Mouse (Mus musculus) heart, adult 11 months (tissue): ENCODE measurements around the gene Neurl3.

Experiments
- DNase-seq: peaks from one replicate; pipeline ENCODE4 v3.0.0; 2022

Neurl3 gene

DNA sequence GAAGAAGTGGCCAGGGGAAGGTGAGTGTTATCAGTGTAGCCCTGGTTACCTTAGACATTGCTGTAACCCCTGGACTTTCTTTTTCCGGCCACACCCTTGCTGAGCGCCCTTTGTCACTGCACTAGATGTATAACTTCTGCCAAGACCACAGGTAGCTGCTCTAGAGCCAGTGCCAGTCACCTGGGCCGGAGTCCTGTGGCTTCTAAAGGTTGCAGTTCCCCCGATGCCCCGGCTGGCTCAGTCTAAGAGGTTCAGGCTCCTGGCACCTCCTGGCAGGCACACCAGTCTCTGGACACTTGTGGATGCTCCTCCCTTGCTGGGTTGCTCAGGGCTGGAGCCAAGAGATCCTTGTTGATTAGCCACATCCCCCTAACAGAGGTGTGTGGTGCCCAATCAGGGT lies at the start of gene Neurl3:
TSS of gene Neurl3 (minus strand) at position 225 of the 400 bp plus-strand sequence.
- peak; percentile 84 for DNase-seq

DNA sequence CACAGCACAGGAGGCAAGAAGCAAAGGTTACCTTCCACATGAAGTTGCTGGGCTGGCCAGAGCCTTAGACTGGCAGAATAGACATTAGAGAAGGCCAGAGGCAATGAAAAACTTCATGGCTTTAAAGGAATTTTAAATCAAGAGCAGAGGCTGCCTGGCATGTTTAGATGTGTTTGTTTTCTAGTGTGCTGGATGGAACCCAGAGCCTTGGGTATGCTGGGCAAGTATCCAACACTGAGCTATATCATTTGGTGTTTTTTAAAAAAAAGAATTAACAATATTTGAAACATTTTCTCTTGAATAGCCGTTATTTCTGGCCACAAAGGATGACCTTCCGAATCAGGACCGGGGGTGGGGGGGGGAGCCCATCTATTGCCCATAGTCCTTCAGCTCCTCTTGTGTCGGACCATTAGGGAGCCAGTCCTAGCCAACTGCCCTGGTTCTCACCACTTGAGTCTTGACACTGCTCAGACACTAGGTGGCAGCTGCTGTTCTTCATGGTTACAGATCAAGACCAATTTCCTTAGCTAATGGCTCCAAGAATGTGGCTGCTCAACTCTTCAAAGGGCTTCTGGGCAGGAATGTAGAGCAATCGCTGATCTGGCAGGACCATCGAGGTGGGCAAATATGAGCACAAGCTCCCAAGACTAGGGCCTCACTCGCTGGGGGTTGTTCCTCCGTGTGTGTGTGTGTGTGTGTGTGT lies 49.4 kb upstream of the Neurl3 start:
- peak; percentile 95 for DNase-seq

DNA sequence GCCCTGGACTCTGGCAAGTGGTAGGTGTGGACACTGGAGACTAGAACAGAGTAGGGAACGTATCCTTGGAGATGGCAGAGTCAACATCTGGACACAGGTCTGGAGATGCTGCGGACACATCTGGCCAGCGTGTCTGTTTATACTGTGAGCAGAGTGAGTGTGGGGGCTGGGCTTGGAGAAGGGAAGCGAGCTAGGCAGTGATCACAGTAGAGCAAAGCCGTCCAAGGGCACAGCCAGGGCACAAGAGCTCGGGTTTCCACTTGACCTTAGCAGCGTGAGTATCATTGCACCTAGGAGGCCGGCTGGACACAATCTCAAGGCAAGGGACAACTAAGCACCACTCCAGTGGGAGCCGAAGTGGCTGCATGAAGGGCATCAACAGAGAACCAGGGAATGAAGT lies 48.6 kb upstream of the Neurl3 start:
- no peak for DNase-seq

DNA sequence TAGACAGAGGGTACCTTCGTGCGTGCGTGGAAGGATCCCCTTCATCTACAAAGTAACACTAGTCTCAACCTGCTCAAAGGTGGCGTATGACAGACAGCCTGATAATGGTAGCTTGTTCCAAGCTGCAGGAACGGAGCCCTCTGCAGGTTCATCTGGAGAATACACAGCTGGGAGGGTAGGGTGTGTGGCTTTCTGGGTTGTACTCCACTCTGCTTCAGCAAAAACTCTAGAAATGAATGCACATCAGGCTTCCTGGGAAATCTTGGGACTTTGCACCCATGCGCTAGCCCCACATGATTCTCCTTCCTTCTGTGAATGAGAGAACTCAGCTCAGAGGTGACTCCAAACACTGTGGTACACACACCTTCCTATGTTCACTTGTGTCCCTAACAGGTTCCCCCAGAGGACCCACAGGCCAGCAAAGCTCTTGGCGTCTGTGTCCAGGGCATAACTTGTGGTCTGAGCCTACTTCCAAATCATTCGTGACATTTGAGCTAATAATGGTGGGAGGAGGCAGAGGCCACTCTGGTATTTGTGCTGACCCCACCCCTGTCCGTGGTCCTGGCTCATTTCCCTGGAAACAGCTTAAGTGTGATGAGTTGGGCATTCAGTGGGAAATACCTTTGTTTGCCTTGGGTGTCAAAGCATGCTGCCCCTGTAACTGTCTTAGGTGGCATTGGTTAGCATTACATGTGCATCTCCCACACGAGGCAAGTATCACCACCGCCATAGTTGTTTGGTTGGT lies 47.5 kb upstream of the Neurl3 start:
- DNase-seq, result no peak

DNA sequence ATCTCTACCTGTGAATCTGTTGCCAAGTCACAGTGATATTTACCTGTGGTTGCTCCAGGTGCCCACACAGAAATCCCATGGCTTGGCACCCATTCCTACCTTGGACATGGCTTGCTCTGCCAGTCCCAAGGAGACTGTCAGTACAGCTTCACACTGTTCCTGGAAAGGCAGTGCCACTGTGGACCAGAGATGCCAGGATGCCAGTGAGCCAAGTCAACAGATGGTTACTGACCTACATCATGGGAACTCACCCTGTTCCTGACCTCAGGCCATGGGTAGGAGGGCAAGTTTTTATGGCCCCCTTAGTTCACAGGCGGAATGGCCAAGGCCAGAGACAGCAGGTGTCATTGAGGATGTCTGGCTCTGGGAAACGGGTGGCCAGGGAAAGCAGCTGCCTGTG lies 46.7 kb upstream of the Neurl3 start:
- no peak for DNase-seq

DNA sequence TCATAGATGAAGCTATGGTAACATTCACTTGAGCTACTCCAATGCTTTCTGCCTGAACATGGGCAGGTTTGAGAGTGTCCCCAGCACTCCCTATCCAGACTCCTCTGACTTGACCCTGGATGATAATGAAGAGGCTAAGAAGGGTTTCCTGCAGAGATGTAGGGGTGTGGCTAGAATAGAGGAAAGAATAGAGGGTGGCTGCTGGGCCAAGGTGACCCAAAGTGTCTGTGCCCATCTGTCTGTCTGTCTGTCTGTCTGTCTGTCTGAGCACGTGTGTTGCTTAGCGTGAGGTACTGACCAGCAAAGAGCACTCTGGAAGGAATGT lies 41.3 kb upstream of the Neurl3 start:
- DNase-seq, result no peak

DNA sequence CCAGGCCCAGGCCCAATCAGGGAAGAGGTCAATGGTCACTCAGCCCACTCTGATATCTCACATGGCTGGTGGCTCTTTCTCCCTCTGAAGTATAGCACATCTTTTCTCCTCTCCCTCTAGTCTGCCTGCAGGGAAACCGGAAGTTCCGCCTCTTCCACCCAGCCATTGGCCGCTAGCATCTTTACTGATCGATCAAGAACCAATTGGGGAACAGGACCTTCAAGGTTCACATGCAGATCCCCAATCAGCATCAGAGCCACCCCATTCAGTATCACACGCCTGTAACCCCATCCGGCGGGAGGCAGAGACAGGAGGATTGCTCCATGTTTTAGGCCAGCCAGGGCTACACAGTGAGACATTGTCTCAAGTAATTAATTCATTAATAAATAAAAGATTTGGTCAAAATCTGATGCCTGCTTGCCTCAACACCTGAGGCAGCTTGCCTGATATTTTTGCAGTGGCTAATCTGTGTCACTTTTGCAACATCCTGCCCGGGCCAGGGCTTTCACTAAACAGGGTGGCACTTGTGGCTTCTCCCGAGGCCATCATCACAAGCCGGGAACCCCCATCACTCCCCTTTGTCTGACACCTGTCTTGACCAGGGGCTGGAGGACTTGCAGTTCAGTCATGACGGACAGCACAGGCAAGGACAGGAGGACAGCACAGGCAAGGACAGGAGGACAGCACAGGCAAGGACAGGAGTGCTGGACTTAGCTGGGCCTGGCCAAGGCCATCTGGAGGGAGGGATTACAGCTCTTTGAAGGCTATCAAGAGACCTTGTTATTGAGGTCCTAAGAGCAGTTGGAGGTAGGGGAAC lies 40.7 kb upstream of the Neurl3 start:
- DNase-seq, result no peak

DNA sequence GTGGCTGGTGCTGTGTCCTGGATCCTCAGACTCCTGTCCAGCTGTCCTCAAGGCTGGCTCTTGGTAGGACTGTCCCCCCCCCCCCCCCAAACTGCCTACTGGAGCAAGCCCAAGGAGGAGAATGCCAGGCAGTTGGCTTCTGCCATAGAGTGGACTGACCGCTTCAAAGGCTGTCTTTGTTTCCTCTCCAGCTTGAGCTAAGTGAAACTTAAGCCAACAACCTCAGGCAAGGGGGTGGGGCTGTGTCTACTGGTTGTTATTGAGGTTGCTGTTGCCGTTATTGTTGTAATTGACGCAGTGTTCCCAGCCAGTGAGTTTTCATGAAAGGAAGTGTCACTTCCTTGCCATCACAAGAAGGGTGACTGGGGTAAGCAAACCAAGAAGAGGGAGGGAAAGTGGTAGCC lies 35.0 kb upstream of the Neurl3 start:
- DNase-seq, result peak; percentile 96

DNA sequence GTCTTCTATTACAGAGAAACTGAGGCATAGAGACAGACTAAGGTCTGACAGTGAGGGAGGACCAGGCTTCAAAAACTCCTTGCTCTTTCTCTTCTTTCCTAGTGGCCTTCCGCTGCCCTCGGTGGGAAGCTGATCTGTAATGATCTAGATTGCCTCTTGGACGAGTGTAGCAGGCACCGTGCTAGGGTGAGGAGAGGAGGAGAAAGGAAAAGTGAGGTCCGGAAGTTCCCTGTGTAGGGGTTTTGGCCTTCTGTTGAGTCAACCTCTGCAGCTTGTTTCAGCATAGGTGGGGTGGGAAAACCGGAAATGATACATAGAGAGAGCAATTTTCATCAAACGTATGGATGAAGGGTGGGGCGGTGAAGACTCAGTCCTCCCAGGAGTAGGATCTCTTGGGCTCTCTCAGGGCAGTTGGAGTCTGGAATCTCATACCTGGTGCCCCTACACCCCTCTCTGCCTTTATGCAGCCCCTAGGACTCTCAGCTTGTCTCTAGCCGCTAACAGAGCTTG lies 34.5 kb upstream of the Neurl3 start:
- DNase-seq, result no peak

DNA sequence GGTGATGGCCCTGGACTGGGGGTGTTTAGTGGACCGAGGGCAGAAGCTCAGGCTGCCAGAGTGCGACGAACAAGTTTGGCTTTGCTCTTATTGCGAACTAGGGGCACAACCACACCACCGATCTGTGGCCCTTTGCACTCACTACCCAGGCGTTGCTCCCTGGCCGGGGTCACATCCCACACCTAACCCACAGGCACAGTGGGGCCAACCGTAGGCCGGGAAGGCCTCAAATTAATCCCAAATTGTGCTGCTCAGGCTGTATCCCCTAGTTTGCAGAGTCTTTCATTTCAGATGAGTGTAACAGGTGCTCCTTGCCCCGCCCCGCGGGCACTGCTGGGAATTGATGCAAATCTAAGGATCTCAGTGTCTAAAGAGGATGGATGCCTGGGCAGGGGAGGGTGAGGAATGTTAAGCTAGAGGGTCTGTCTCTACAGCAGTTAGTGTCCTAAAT lies 34.0 kb upstream of the Neurl3 start:
- peak; percentile 95 for DNase-seq

DNA sequence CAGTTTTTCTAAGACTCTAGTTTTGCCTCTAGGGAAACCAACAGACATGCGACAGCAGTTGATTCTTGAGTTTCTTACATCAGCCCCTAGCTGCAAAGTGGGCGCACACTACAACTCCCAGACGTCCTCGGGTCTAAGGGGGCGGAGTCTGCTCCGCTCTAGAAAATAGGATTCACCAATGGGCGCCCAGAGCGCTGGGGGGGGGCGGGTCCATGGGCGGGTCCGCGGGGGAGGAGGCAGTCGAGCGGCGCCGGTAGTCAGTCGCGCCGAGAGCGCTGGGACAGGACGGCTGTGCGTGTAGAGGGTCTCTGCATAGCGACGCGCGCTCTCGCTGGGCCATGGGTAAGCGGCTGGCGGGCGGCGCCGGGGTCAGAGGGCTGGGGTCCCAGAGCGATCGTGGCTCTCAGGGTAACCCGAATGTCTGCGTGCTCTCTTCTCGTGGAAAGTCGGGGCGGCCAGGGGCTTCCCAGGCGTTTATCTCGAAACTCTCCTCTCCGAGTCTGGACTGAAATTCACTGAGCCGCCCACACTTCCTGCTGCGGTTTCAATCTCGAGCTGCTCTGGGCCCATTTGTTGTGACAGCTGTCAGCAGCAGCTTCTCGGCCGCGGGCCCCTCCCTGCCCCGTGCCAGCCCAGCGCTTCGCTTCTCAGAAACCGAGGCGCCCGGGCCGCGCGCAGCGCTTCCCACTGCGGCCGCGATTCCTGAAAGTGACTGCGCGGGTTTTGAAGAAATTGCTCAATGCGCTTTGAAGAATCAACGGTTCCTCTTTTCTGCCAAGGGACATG lies 33.2 kb upstream of the Neurl3 start, which contains the start of gene Arid5a:
TSS of gene Arid5a (plus strand) at position 239 of the 786 bp plus-strand sequence.
- DNase-seq, result peak; percentile 99

DNA sequence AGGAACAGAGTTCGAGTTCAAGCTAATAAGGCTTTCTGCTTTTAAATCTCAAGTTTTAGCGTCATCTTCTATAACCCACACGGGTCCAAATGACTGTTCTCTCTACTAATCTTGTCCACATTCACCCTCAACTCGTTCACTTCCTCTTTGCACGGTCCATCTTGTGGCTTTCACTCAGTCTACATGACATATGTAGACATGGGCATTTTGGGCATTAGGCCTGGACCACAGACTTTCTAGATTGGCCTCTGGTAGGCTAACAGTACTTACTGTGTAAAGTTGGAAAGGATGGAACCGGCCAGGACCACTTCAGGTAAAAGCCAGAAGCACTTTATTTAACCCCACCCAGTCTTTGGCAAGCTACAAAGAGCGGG lies 32.6 kb upstream of the Neurl3 start:
- no peak for DNase-seq

DNA sequence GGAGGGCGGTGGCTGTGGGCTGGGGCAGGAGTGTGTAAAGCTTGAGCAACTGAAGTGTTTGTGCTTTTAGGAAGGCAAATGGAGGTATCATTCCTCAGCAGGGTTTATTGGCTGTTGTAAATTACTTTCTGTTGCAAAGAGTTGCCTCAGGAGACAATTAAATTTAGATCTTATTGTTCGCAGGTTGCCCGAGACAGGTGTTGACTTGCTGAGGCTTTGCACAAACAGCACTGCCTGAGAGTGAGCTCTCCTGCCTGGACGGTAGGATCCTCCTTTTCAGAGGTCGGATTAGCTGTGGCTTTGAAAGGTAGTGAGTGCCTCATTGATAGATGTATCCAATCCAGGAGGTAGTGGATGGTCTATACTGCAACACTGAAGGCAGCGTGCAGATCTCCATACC lies 31.6 kb upstream of the Neurl3 start:
- peak; percentile 86 for DNase-seq

DNA sequence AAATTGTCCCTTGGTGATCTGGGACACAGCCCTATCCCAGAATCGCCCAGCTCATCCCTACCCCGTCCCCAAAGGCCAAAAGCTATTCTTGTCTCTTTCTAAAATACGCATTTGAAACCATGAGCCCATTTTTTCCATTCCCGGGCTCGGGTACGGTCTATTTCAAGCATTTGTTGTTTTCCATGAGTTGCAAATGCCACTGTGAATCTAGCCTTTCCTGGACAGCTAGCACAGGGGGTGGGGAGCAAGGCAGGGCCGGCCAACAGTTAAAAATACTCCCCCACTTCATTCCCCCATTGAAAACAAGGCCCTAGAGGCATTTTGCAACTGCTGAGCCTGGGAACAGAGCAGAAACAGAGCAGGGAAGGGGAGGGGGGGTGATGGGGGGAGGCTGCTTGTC lies 30.3 kb upstream of the Neurl3 start:
- DNase-seq, result peak; percentile 97

DNA sequence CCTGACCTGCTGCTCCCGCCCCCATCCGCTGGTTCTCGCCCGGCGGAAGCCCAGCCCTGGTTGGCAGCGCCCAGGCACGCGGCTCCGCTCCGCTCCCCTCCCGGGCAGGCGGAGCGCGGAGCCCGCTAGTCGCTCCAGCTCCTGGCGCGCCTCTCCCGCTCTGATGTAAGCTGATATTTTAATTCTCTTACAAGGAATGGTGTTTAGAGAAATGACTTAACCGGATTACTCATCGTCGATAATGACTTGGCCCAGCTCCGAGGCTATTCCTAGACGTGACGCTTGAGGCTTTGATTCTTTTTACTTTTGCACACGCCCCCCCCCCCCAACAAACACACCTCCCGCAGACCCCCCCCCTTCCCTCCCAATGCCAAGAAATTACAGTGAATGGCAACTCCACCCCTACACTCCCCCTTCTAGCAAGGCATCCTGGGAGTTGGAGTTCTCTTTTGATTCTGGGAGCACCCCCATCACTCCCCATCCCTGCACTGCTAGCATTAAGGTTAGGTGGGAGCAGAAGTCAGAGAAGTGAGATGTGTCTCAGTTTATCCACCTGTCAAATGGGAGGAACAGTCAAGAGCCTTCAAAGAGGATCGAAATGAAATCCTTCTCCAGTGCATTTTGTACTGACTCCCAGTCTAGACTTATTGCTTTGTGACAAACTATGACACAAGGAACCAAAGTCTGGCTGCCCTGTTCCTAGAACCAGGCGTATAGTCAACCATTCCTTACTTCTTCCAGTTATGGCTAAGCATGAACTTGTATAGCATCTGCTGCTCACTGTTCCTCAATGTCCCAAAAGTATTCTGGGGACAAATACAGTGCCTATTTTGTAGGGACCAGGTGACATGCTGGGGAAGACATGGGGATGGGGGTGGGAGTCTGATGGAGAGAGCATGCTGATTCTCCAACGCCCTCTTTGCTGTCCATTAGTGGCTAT lies 29.2 kb upstream of the Neurl3 start:
- peak; percentile 99 for DNase-seq

DNA sequence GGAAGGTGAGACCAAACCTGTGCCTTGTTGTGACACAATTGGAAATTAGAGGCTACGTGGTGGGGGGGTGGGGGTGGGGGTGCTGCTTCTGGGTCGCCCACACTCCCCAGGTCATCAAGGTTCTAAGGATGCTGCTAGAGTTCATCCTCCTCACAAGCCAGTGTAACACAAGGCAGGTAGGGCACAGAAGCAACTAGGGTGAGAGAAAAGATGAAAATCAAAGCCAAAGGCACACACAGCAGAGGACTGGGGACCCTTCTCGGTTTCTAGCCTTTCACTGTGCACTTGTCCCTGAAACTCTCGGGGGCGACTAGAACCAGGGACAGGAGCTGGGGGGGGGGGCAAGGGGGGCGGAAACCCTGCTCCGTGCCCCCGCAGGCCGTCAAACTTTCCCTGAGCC lies 28.5 kb upstream of the Neurl3 start:
- peak; percentile 91 for DNase-seq

DNA sequence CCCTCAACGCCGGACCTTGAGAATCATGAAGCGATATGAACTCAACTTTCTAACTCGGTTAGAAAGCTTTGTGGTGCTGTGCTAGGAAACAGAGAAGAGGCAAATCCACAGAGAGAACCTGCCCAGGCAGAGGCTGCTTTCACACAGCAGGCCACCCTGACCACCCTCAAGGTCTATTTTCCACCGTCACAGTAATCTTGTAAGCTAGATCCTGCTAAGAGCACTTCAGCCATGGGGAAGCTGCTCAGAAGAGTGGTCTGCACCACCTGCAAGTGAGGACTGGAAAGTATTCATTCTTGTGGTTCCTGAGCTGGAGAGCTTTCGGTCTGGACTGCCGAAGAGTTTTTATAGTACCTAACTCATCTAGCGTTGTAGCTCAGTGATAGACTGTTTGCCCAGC lies 27.8 kb upstream of the Neurl3 start:
- no peak for DNase-seq

DNA sequence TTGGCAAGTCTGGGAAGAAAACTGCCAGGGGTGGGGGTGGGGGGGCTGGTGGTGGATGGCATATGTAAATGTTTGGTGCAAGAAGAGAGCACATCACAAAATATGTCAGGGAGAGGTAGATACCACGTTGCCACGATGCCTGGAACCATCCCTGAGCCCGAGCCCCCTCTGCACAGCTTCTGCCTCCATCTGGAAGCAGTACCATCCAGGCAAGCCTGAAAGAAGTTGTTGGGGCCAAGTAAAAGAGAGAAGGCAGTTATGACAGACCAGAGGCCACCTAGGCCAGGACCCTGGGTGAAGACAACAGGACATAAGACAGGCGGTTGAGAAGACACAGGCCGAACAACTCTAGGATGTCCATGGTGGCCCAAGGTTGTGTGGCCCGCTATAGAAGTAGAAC lies 26.0 kb upstream of the Neurl3 start:
- DNase-seq, result peak; percentile 77

DNA sequence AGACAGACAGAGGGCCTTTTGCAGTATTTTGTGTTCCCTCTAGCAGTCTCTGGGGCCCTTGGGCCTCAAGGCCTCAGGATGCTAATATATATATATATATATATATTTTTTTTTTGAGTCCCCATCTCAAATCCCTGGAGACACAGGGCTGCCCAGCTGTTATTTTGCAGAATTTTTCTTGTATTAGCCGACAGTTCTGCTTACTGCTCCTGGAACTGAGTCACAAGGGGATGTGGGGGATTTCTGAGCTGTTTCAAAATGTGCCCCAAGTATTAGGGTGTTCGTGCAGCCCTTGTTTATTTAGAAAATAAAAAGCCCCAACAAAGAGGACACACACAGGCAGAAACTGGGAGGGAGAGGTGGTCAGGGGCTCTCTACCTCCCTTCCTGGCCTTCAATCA lies 25.2 kb upstream of the Neurl3 start:
- DNase-seq, result no peak

DNA sequence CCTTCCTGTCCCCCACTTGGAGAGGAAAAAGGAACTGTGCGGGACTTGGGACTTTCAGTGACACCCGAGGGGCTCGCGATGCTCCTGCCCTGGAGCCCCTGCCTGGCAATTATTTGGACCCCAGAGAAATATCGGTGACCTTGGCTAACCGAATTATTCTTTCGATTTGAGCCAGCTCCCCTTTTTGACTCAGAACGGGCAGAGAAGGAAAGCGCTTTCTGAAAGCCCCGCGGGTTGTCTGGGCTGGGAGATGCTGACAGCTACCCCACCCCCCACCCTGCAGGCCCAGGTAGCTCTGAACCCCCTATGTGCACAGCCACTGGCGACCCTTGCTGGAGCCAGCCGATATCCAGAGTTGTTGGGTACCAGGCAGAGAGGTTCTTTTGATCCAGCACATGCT lies 24.6 kb upstream of the Neurl3 start:
- no peak for DNase-seq

DNA sequence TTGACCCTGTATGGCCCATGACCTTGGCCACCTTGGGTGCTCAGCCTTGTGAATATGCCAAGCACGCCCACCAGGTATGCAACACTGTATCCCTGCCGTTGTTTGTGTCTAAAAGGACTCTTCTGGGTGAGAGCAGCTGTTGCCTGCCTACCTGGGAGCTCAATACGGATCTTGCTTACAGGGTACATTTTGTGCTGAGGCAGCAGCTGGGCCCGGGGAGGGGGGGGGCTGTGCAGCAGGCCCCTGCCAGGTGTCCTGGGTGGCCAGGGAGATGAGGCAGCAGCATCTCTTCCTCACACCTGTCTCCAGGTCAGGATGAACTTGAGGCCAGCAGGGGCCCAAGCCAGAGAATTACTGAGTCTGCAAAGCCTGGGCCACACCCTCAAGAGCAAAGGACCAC lies 23.6 kb upstream of the Neurl3 start:
- DNase-seq, result peak; percentile 86
